Mouse (Mus musculus) adrenal gland (tissue): Measurements from ENCODE around the gene Scd1.

ENCODE experiments used
- intact Hi-C: fragments of 180-260 bp; cut with DNase I; formaldehyde crosslinking; loops from one replicate; pipeline ENCODE4 v1.15.1; 2025
- long read RNA-seq, 2 experiments: library from polyadenylated mRNA; unstranded; transcript quantifications; one replicate each; pipeline ENCODE4 v2.0.0; 2020; ENCODE audit warnings: borderline replicate concordance in 1 of 2; ENCODE audit not compliant: insufficient replicate concordance in 1 of 2

Scd1 gene
- long read RNA-seq, experiment 1, full-length matches to known transcripts, result 1 of 23 reads
- long read RNA-seq, experiment 1, partial matches to known transcripts, result 1 of 23 reads
- long read RNA-seq, experiment 1, other reads (novel, unspliced or antisense), result 21 of 23 reads
- long read RNA-seq, experiment 2, full-length matches to known transcripts, result 2 of 29 reads
- long read RNA-seq, experiment 2, partial matches to known transcripts, result 4 of 29 reads
- long read RNA-seq, experiment 2, other reads (novel, unspliced or antisense), result 23 of 29 reads

GRCm38 (mm10) chr19:44407341-44408222 is at the start of gene Scd1:
TSS of gene Scd1 (minus strand) at chr19:44407879.
- intact Hi-C loops, result no loop called here

GRCm38 (mm10) chr19:44455356-44455755 is 47.7 kb upstream of the Scd1 start:
- intact Hi-C loops, result no loop called here

GRCm38 (mm10) chr19:44454862-44455261 is 47.2 kb upstream of the Scd1 start:
- intact Hi-C loops, result no loop called here

GRCm38 (mm10) chr19:44447927-44448326 is 40.2 kb upstream of the Scd1 start:
- intact Hi-C loops, result no loop called here

- intact Hi-C loops, result no loop called here
These were observed 38.1 kb upstream of the Scd1 start for GRCm38 (mm10) chr19:44445755-44446154.

GRCm38 (mm10) chr19:44439302-44439701 is 31.6 kb upstream of the Scd1 start:
- intact Hi-C loops, result no loop called here

GRCm38 (mm10) chr19:44437975-44438374 is 30.3 kb upstream of the Scd1 start:
- intact Hi-C loops, result no loop called here

GRCm38 (mm10) chr19:44432084-44432483 is 24.4 kb upstream of the Scd1 start:
- intact Hi-C loops, result no loop called here

GRCm38 (mm10) chr19:44427721-44428120 is 20.0 kb upstream of the Scd1 start:
- intact Hi-C loops, result no loop called here

- intact Hi-C loops, result no loop called here
These were observed 14.5 kb upstream of the Scd1 start for GRCm38 (mm10) chr19:44422051-44422631.

- intact Hi-C loops, result loop anchor here (1.0 kb wide), 1 partner anchor 46 kb away; no protein-coding TSS in a partner anchor
These were observed 11.9 kb upstream of the Scd1 start for GRCm38 (mm10) chr19:44419530-44419929.

- intact Hi-C loops, result loop anchor here (1.0 kb wide), 1 partner anchor 46 kb away; no protein-coding TSS in a partner anchor
These were observed 11.3 kb upstream of the Scd1 start for GRCm38 (mm10) chr19:44418945-44419344.

- intact Hi-C loops, result no loop called here
These were observed 10.9 kb upstream of the Scd1 start for GRCm38 (mm10) chr19:44418544-44418943.

GRCm38 (mm10) chr19:44418061-44418460 is 10.4 kb upstream of the Scd1 start:
- intact Hi-C loops, result no loop called here

- intact Hi-C loops, result no loop called here
These were observed 9.8 kb upstream of the Scd1 start for GRCm38 (mm10) chr19:44417448-44417847.

- intact Hi-C loops, result no loop called here
These were observed 8.6 kb upstream of the Scd1 start for GRCm38 (mm10) chr19:44416240-44416639.

- intact Hi-C loops, result no loop called here
These were observed 7.8 kb upstream of the Scd1 start for GRCm38 (mm10) chr19:44415464-44415863.

GRCm38 (mm10) chr19:44410269-44410992 is 2.8 kb upstream of the Scd1 start:
- intact Hi-C loops, result no loop called here

GRCm38 (mm10) chr19:44408595-44408994 is 916 bp upstream of the Scd1 start:
- intact Hi-C loops, result no loop called here

- intact Hi-C loops, result no loop called here
These were observed 505 bp upstream of the Scd1 start for GRCm38 (mm10) chr19:44408223-44408545.

GRCm38 (mm10) chr19:44403546-44403945 is 4.1 kb downstream of the Scd1 start:
- intact Hi-C loops, result no loop called here
